Mouse (Mus musculus): ENCODE data around the gene Jhy.

Gene Jhy

DNA sequence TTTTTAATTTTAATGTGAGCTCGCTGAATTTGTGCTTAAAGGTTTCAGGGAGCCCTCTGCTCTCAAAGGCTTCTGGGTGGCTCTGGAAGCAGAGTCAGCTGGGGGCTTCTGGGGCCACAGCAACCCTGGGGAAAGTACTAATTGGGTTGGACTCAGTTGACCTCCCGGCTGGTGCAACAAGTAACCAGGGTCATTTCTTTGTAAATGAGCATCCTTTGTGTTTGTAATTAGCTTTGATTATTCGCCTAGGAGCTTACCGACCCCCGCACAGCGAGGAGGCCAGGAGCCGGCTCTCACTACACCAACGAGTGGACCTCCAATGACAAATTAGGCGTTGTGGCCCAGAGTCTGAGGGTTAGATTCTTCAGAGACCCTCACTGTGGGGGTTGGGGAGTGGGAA is 104.7 kb downstream of the Jhy start:
- no peak for DNase-seq (ENCODE audit: low read depth, low spot score)

GRCm38 (mm10) chr9:40858461-40859160 is 105.3 kb downstream of the Jhy start:
- DNase-seq (ENCODE audit: low read depth, low spot score) = no peak

- no peak for DNase-seq (ENCODE audit: low read depth, low spot score)
These were observed 112.4 kb downstream of the Jhy start for GRCm38 (mm10) chr9:40851515-40851914.

Measured in retina, postnatal 7 days (tissue).